Mouse (Mus musculus): ENCODE data around the gene Elk4. TPM values are rescaled to one million over a fixed set of nuclear protein-coding genes. Genes with fewer than 3 reads are reported as not detected.
A peak's percentile ranks its signal among the peaks of the same experiment; 100 is the strongest.

Elk4 gene
- total and polyA plus RNA-seq, 3 experiments = 16.8 to 18.9 (median 17.4) TPM

GRCm38 (mm10) chr1:132007828-132008827 is 721 bp downstream of the Elk4 start (continued):
- TF ChIP-seq CTCF (conservative IDR thresholded peaks at IDR 0.05 in 1 of 2, IDR thresholded peaks at IDR 0.05 in 1 of 2; ENCODE audit: low read depth in 2 of 2, low read length in 2 of 2) (peak in 1 of 2 experiments; percentile 10; a peak in 1 of 4 replicates), MYC (IDR thresholded peaks at IDR 0.05; ENCODE audit: low read depth, low read length) (0 out of 2 replicates have a peak, but pooled peaks have one; percentile 52), TCF12 (IDR thresholded peaks at IDR 0.05; ENCODE audit: low read depth, low read length) (peak; percentile 76), JUN (IDR thresholded peaks at IDR 0.05; ENCODE audit: insufficient read depth, low read depth, low read length) (no peak), UBTF (IDR thresholded peaks at IDR 0.05; ENCODE audit: low read depth, low read length) (peak; percentile 95), BHLHE40 (IDR thresholded peaks at IDR 0.05; ENCODE audit: low read depth, low read length) (peak; percentile 88), ZKSCAN1 (IDR thresholded peaks at IDR 0.05; ENCODE audit: borderline replicate concordance, low read depth, low read length) (no peak), ZNF384 (IDR thresholded peaks at IDR 0.05; ENCODE audit: low read depth, low read length) (peak; percentile 62), KAT2A (IDR thresholded peaks at IDR 0.05; ENCODE audit: insufficient replicate concordance, low read length) (peak; percentile 67; the same call in 1 of the 2 replicates), SIN3A (IDR thresholded peaks at IDR 0.05; ENCODE audit: low read length) (peak; percentile 71), POLR2AphosphoS2 (IDR thresholded peaks at IDR 0.05; ENCODE audit: low read depth, low read length) (no peak; the same call in 1 of the 2 replicates)

DNA sequence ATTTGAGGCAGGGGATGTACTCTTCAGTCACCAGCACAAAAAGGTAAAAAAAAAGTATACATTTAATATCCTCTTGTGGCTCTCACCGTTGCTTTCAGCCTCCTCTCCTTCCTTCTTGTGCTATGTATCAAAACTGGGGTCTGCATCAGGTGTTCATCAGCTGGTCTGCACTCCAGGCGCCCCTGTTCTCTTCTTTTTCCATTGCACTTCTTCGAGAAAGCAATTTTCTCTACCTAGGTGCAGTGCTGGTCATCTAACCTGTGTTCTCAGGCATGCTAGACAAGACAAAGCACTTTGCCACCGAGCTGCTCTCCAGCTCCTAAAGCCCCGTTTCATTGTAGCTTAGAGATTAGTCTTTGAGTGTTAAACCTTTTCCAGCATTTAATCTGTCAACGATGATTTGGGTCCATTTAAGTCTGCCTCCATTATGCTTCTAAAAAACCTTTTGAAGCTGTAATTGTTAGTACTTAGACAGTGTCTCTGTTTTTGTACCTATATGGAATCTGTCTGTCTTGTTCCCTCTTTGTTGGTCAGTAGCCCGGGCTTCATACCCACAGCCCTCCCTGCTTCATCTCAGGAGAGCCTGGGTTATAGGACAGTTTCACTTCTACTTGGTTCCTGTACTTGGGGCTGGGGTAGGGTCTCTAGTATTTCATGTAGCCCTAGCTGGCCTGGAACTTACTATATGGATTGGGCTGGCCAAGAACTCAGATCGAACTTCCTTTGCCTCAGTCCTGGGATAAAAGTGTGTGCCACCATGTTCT is 1.7 kb downstream of the Elk4 start:
- H3K4me3 ChIP-seq (replicated peaks in 1 of 3; ENCODE audit: low read depth in 2 of 3, low read length in 2 of 3, poor library complexity in 1 of 3) = peak overlapping the region; percentile 77 to 88 (median 79)
- no peaks in the 10 kb centered on the region for H3K9me3 ChIP-seq (replicated peaks; ENCODE audit: low read length)
- dilution Hi-C loops (cut with MboI; ENCODE audit: extremely low pct_ligation_motif_present, extremely low pct_unique_long_range_greater_than_20kb, low sequenced_read_pairs) (no loop called here), in situ Hi-C loops (cut with MboI; ENCODE audit: low pct_ligation_motif_present, low pct_unique_long_range_greater_than_20kb, low sequenced_read_pairs) (loop anchor here (5.0 kb wide), 2 partner anchors 33 to 98 kb away; no protein-coding TSS in a partner anchor)
- H3K9ac ChIP-seq (ENCODE audit: insufficient read depth, low read depth) = peak overlapping the region; percentile 95
- H3K27ac ChIP-seq (ENCODE audit: insufficient read depth, low read depth) = peak overlapping the region; percentile 99
- H3K4me1 ChIP-seq (ENCODE audit: control insufficient read depth in 1 of 2, insufficient read depth in 2 of 2) = peaks cover 14 to 49% of the 10 kb centered on the region in 2 experiments
- peaks cover 0 to 8% of the 10 kb centered on the region in 2 experiments for H3K36me3 ChIP-seq (replicated peaks in 1 of 2; ENCODE audit: control insufficient read depth in 1 of 2, insufficient read depth in 1 of 2, low read length in 1 of 2)
- H3K27me3 ChIP-seq (replicated peaks) = no peaks in the 10 kb centered on the region
- peaks cover 46% of the 10 kb centered on the region for H3K79me2 ChIP-seq (replicated peaks; ENCODE audit: control insufficient read depth, extremely low read depth, insufficient read depth, poor library complexity, severe bottlenecking)
- no peak for DNase-seq (ENCODE audit: extremely low read depth)
- peak overlapping the region; percentile 99 for H3K4me2 ChIP-seq (ENCODE audit: insufficient read depth, low read depth, poor library complexity, severe bottlenecking)
- TF ChIP-seq ZNF384 (IDR thresholded peaks at IDR 0.05; ENCODE audit: low read depth, low read length) = peak; percentile 5; the same call in 1 of the 2 replicates
- no peak for TF ChIP-seq PAX5 (IDR thresholded peaks at IDR 0.05; ENCODE audit: low read length)
- TF ChIP-seq POLR2A (IDR thresholded peaks at IDR 0.05; ENCODE audit: low read depth, low read length) = 0 out of 2 replicates have a peak, but pooled peaks have one; percentile 13
- TF ChIP-seq MYC (IDR thresholded peaks at IDR 0.05; ENCODE audit: low read depth, low read length) = no peak
- 0 out of 2 replicates have a peak, but pooled peaks have one; percentile 13 for TF ChIP-seq TBP (conservative IDR thresholded peaks at IDR 0.05; ENCODE audit: low read depth, low read length)
- TF ChIP-seq NELFE (IDR thresholded peaks at IDR 0.05; ENCODE audit: low read depth, low read length) = no peak
- peak; percentile 7; the same call in 1 of the 2 replicates for TF ChIP-seq CHD1 (IDR thresholded peaks at IDR 0.05; ENCODE audit: low read depth, low read length)
- no peak for TF ChIP-seq RAD21 (IDR thresholded peaks at IDR 0.05; ENCODE audit: low read depth, low read length)
- no peak for TF ChIP-seq MEF2A (IDR thresholded peaks at IDR 0.05; ENCODE audit: borderline replicate concordance, low read depth, low read length)
- TF ChIP-seq JUND (conservative IDR thresholded peaks at IDR 0.05; ENCODE audit: low read depth, low read length) = no peak; the same call in 1 of the 2 replicates
- TF ChIP-seq CTCF (conservative IDR thresholded peaks at IDR 0.05 in 1 of 2, IDR thresholded peaks at IDR 0.05 in 1 of 2; ENCODE audit: low read depth in 2 of 2, low read length in 2 of 2) = no peak
- no peak for TF ChIP-seq JUN (IDR thresholded peaks at IDR 0.05; ENCODE audit: insufficient read depth, low read depth, low read length)
- TF ChIP-seq USF1 (IDR thresholded peaks at IDR 0.05; ENCODE audit: low read depth, low read length) = no peak
- no peak for TF ChIP-seq MAX (IDR thresholded peaks at IDR 0.05; ENCODE audit: low read length)
- TF ChIP-seq RCOR1 (conservative IDR thresholded peaks at IDR 0.05; ENCODE audit: low read depth, low read length) = no peak
- TF ChIP-seq SIN3A (IDR thresholded peaks at IDR 0.05; ENCODE audit: low read length) = peak; percentile 13
- TF ChIP-seq ELF1 (IDR thresholded peaks at IDR 0.05; ENCODE audit: low read depth, low read length) = no peak
- no peak for TF ChIP-seq POLR2AphosphoS2 (IDR thresholded peaks at IDR 0.05; ENCODE audit: low read depth, low read length)
- TF ChIP-seq TCF12 (IDR thresholded peaks at IDR 0.05; ENCODE audit: low read depth, low read length) = no peak
- TF ChIP-seq ZKSCAN1 (IDR thresholded peaks at IDR 0.05; ENCODE audit: borderline replicate concordance, low read depth, low read length) = no peak
- no peak for TF ChIP-seq UBTF (IDR thresholded peaks at IDR 0.05; ENCODE audit: low read depth, low read length)
- TF ChIP-seq NRF1 (IDR thresholded peaks at IDR 0.05; ENCODE audit: low read depth, low read length) = no peak
- TF ChIP-seq USF2 (conservative IDR thresholded peaks at IDR 0.05; ENCODE audit: low read depth, low read length) = no peak
- peak; percentile 60 for TF ChIP-seq IRF4 (IDR thresholded peaks at IDR 0.05; ENCODE audit: low read depth, low read length)
- TF ChIP-seq ZMIZ1 (IDR thresholded peaks at IDR 0.05; ENCODE audit: low read depth, low read length) = no peak
- TF ChIP-seq ETS1 (conservative IDR thresholded peaks at IDR 0.05; ENCODE audit: low read depth, low read length) = no peak
- no peak for TF ChIP-seq BHLHE40 (IDR thresholded peaks at IDR 0.05; ENCODE audit: low read depth, low read length)
- TF ChIP-seq MXI1 (IDR thresholded peaks at IDR 0.05; ENCODE audit: low read depth, low read length) = 0 out of 2 replicates have a peak, but pooled peaks have one; percentile 7
- no peak for TF ChIP-seq HCFC1 (IDR thresholded peaks at IDR 0.05; ENCODE audit: low read depth, low read length)
